Comparison of ENCODE assay signal across 26 mouse cellular contexts in the genomic region with DNA sequence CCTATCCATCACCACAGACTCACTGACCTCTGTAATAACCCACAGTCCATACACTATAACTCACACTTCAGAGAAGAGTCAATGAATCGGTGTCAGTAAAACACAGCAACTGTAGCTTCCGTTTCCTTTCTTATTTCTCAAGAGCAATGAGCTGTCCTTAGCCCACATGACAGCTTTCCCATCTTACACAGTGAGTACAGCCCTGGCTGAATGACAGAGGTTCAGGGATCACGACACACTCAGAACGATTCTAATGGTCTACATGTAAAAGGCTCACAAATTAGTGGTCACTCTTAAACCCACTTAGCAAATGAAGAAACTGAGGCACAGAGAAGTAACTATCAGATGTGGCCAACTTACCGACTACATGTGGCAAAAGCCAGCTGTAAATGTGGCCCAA. TPM values are rescaled to one million over a fixed set of nuclear protein-coding genes. Genes with fewer than 3 reads are reported as not detected.
"Had no signal": no experiment of that assay in that cellular context is flagged by ENCODE, and none has a peak within 500 bp of the region (broad histone marks: within the 10 kb centered on the region; RNA-seq: fewer than 3 reads in every experiment).

No protein-coding gene starts in this region.

- H3K27me3 ChIP-seq: embryonic facial prominence, embryonic 12.5 days; embryonic facial prominence, embryonic 13.5 days; embryonic facial prominence, embryonic 15.5 days; forebrain, embryonic 12.5 days; forebrain, embryonic 15.5 days had no signal

- H3K4me3 ChIP-seq: embryonic facial prominence, embryonic 10.5 days; embryonic facial prominence, embryonic 12.5 days; embryonic facial prominence, embryonic 13.5 days; embryonic facial prominence, embryonic 15.5 days; erythroblast, embryonic 14.5 days; forebrain, embryonic 10.5 days; forebrain, embryonic 12.5 days; forebrain, embryonic 15.5 days; gastrocnemius, adult 2 months; heart, adult 2 months had no signal

- DNase-seq: cerebellum, adult 8-10 months; cerebellum, adult 9-10 months; cerebellum, adult 9-11 months; cerebellum, postnatal 10 days; cerebellum, postnatal 14 days; cerebellum, postnatal 25 days; cerebellum, postnatal 36 days; embryo, embryonic 11 days; forebrain, postnatal 0 days; gastrocnemius, adult 2 months; gastrocnemius, postnatal 10 days; gastrocnemius, postnatal 14 days; gastrocnemius, postnatal 25 days; gastrocnemius, postnatal 36 days; heart, adult 11 months; heart, adult 18-20 months; heart, adult 2 months had no signal

- H3K27ac ChIP-seq: embryonic facial prominence, embryonic 10.5 days; embryonic facial prominence, embryonic 12.5 days; embryonic facial prominence, embryonic 13.5 days; embryonic facial prominence, embryonic 15.5 days; forebrain, embryonic 10.5 days; forebrain, embryonic 12.5 days; forebrain, embryonic 15.5 days; gastrocnemius, adult 2 months; heart, adult 2 months had no signal

- H3K9me3 ChIP-seq: embryonic facial prominence, embryonic 10.5 days; embryonic facial prominence, embryonic 12.5 days; embryonic facial prominence, embryonic 13.5 days; embryonic facial prominence, embryonic 15.5 days; forebrain, embryonic 10.5 days; forebrain, embryonic 12.5 days; forebrain, embryonic 15.5 days had no signal

- H3K9ac ChIP-seq: embryonic facial prominence, embryonic 12.5 days; embryonic facial prominence, embryonic 13.5 days; embryonic facial prominence, embryonic 15.5 days; forebrain, embryonic 12.5 days; forebrain, embryonic 15.5 days; forebrain, postnatal 0 days had no signal

- ATAC-seq: forebrain, embryonic 14.5 days; forebrain, embryonic 15.5 days; forebrain, postnatal 0 days had no signal

- H3K4me2 ChIP-seq: embryonic facial prominence, embryonic 12.5 days; embryonic facial prominence, embryonic 13.5 days; embryonic facial prominence, embryonic 15.5 days; forebrain, embryonic 12.5 days; forebrain, embryonic 15.5 days had no signal

- H3K4me1 ChIP-seq: embryonic facial prominence, embryonic 12.5 days; embryonic facial prominence, embryonic 13.5 days; forebrain, embryonic 10.5 days; forebrain, embryonic 12.5 days; forebrain, embryonic 15.5 days had no signal

RNA-seq across cellular contexts. Expression of a gene that starts 50.5 kb away (rescaled TPM):
- polyA plus RNA-seq: erythroblast, embryonic 14.5 days had no signal
